Mouse (Mus musculus) kidney, postnatal 4 days (tissue): ENCODE data around the gene Spata2l.
"Not testable (repeated sequence)": the region's sequence is repeated elsewhere in the genome, so short reads cannot be mapped to it uniquely, and the experiment has no call there.

Experiments
- DNase-seq, 2 experiments: peaks; one replicate each; pipeline ENCODE4 v3.0.0; 2021; ENCODE audit warnings: mixed read lengths in 2 of 2

Spata2l gene

DNA sequence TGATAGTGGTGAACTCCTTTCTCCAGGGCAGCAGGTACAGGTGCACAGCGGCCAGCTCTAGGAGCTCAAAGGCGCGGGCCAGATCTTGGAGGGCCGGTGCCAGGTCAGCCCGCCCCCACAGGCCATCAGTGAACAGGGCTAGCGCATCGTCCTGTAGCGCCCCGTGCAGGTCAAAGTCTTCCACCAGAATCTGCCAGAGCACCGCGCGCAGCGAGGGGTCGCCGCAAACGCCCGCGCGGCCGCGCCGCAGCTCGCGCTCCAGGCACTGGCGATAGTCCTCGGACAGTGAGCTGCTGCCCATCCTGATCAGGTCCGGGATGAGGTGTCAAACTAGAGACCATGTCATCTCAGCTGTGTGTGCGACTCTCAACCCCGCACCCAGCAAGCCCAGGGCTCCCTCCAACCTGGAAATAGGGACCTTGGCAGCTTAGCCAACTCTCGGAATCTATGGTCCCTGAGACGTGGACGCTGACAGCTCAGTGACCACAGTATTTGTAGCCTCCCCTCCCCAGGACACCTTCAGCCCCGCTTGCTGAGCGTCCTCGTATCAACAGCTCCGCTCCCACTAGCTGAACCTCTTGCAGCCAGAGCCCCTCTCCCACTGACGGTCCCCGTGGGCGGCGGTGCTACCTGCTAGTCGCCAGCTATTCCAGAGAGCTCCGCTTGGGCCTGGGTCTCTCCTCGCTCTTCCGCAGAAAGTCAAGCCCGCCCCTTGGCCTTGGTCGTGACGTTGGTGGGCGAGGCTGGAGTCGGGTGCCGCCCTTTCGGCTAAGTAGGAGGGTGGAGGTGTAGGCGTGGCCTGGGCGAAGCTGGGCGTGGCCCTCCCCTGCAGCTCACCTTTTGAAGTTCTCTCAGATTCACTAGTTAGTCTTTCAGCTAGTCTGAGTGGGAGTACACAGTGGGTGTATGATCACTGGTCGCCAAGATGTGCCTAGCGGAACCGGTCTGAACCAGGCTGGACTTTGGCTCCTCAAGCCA is at the start of gene Spata2l:
Spata2l (minus strand) TSS at position 714 of the 978 bp plus-strand sequence.
- peak; percentile 92 to 94 for DNase-seq

DNA sequence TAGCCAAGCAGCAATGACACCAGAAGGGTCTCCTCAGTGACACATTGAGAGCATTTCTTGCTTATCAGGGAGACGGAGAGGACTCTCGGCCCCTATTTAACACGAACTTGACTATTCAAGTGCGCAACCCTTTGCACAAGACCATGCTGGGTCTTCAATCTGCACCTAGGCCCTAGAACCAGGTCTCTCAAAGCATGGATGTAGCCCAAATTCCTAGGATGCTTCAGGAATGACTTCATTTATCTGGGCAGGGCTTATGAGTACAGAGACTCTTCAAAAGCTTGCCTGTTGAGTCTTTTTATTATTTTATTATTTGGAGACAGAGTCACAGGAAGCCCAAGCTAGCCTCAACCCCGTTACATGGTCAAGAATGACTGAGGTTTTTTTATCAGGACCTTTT is 48.5 kb upstream of the Spata2l start:
- DNase-seq, result no peak

DNA sequence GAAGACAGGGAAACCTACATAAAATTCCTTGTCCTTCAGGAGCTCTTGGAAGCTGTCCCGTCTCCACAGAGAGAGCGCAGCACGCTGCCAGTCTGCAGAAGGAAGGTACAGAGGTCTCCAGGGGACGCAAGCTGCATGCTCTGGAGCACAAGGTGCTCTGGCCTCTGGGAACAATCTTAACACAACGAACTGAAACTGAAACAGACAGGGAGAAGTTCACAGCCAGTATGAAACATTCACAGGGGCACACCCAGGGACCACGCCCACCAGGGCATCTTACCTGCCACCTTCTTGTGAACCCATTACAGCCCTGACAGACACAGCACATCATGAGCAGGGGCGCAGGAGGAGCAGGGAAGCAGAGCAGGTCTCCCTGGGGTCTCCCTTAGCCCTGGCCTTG is 48.0 kb upstream of the Spata2l start:
- no peak for DNase-seq

DNA sequence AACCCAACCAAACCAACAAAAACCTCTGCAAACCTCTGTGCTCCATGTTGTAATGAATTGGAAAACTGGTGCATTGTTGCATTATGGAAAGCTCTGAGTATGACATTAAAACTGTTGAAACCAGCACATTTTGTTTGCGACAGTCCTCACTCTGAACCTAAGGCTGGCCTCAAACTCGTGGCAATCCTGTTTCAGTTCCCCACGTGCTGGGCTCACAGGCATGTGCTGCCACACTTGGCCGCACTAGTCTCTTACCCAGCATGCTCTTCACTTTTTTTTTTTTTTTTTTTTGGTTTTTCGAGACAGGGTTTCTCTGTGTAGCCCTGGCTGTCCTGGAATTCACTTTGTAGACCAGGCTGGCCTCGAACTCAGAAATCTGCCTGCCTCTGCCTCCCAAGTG is 47.0 kb upstream of the Spata2l start:
- not testable (repeated sequence) for DNase-seq

DNA sequence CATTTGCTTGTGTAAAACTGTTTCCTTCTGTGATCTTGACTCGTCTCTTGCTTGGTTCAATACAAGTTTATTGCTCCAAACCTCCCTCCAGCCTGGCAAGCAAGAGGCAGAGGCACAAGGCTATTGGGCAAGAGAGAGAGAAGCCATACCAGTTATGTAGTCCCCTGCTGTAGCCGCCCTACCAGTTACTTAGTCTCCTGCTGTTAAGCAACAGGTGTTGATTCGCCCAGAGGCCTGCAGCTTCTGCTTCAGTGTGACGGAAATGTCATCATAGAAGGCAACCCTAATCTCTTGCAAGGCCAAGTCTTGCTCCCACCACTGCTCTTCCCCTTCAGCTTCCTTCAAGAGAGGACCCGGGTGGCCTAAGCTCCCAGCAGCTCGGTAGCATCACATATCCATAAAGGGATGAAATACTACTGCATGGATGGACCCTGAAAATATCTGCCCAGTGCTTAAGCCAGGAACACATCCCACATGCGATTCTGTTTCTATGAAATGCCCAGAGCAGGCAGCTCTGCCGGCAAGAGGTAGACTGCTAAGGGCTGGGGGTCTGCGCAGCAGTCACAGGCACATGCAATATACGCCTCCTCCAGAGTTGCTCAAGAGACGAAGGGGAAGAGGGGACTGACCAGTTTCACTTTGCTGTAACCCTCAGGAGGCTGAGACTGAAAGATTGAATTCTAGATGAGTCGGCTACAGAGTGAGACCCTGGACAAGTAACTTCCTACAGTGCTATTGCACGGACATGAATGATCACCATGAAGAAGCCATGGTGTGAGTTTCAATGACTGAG is 44.5 kb upstream of the Spata2l start:
- DNase-seq, result no peak

DNA sequence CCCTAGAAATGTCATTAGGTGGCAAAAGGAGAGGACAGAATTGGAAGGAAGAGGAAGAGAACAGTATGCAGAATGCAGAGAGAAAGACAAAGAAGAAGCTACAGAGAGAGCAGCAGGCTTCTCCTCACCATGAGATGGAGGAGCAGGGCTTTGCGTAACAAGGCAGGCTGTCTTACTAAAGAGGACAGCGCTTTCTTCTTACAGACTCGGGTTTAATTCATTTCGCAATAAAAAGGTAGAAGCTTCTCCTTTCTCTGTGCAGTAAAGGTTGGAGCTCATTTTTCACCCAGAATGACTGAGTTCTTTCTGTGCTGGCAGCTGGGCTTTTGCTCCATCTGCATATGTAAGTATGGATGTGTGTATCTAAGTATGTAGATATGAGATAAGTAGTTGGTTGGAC is 43.8 kb upstream of the Spata2l start:
- DNase-seq, result no peak

DNA sequence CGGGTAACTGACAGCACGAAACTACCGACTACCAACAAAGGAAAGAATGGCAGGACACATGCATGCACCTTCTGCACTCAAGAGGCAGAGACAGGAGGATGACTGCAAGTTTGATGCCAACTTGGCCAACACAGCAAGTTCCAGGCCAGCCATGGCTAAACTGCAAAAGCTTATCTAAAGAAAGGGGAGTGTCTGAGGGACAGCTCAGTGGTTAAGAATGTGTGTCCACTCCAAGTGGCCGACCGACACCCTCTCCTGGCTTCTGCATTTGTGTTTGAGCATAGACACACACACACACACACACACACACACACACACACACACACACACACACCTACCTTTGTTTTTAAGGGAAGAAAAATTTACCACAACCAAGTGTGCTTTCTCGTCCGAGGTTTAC is 42.4 kb upstream of the Spata2l start:
- no peak for DNase-seq

DNA sequence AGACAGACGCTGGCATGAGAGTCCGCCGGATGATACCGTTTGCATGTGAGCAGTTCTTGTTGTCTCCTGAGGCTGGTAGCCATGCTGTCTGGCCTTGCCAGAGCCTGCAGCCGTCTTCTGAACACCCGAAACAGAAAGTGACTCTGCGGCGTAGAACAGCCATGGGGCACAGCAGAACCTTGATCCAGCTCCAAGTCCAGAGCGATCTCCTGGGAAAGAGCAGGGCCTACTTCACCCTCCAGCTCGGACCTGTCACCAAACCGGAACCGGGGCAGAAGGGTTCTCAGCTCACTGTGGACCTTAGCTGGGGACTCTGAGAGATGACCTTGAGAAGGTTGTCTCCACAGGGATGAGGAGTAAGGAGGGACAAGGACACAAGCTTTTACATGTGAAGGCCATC is 39.1 kb upstream of the Spata2l start:
- no peak for DNase-seq

DNA sequence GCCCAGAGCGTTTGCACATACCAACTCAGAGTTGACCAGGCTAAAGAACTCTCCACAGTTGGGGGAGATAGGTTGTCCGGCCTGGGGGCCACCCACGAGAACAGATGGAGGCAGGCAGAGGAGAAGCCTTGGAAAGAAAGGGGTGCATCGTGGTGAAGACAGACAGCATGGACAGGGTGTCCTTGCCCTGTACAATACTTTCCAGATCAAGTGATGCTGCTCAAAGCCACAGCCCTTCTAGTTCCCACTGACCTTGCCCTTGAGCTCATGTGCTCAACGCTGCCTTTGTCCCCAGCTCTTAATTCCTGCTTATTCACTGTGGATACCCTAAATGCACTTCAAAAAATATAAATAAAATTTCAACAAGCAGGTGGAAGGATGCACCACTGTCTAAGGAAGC is 38.4 kb upstream of the Spata2l start:
- DNase-seq, result no peak

DNA sequence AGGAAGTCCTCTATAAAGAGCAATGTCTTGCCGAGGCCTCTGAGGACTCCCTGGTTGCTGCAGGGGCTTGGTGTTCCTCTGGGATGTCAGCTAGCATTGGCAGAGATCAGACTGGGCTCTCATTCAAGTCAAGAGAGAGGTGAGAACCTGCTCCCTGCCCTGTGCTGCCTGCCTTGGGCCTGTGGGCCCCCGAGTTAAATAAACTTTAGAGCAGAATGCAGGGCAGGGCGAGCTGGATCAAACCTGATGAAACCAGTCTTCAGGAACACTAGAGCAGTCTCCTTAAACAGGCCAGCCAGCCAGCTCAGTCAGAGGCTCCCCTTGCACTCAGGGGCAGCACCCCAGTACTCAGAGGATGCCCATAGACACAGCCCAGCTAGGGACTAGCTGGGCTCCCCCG is 35.9 kb upstream of the Spata2l start:
- DNase-seq, result peak; percentile 27 to 45

DNA sequence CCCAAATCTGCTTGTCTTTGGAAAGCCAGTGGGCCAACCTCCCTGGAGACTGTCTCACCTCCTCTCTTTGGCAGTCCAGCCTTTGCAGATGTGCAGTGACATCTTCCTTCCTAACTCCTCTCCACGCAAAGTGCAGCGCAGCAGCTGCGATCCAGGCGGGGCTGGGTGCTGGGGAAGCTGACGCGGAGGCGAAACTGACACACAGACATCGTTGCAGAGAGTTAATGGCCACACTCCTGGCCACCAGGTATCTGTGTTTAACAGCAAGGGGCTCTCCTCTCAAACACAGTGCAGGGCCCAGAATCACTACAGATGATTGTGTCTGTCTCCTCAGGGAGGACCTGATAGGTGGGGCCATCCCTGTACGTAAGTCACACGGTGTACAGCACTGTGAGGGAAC is 35.1 kb upstream of the Spata2l start:
- no peak for DNase-seq

DNA sequence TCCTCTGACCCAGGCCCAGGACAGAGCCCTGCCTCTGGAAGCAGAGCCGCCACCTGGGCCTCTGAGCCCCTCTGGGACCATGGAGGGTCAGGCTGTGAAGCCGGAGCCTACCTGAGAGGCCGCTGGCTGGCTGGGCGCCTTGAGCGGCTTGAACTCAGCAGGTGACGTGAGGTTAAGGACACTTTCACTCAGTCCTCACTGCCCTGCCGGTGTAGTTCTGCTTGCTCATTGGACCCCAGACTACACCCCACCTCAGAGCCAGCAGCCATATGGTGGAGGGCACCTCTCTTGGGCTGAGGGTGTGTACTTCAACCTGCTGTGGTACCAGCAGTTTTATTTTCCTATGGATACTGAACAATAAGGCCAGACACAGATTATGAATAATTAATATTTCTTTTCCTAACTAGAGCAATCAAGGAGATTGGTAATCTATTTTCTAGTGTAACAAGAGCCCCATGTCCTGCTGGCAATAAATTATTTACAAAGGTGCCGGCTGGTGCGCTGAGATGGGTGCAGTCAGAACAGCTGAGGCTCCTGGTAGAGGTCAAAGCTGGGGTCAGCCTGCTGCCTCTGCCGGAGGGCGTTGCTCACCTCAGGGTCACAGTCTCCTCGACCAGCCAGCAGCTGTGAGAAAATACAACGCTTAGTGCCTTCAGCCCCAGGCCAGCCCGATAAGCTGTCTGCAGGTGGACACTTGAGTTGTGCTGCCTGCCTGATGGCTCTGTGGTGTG is 32.1 kb upstream of the Spata2l start:
- peak; percentile 24 to 46 for DNase-seq

DNA sequence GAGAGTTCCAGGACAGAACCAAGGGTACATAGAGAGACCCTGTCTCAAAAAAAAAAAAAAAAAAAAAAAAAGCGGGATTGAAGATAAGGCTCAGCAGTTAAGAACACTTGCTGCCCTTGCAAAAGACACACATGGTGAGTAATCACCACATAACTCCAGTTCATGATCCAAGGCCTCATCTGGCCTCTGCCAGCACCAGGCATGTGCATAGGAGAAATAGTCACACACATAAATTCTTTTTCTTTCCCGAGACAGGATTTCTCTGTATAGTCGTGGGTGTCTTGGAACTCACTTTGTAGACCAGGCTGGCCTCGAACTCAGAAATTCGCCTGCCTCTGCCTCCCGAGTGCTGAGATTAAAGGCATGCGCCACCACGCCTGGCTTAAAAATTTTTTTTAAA is 21.6 kb upstream of the Spata2l start:
- not testable (repeated sequence) for DNase-seq

DNA sequence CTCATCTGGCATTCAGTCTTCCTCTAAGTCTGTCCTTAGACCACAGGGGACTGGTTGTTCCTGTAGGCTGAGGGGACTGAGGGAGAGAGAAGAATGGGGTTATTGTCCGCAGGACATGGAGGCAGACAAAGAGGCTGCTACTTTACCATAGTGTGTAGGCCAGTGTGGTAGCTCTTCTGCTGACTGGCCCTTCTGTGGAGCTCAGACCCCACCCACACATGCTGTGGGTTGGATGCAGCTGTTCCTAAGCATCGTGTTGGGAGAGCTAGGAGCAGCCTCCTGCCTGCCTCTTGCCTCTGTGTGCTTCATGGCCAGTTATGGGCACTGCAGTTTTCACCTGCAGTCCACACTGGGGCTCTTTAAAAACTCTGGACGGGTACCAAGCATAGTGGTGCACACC is 21.1 kb upstream of the Spata2l start:
- no peak for DNase-seq

DNA sequence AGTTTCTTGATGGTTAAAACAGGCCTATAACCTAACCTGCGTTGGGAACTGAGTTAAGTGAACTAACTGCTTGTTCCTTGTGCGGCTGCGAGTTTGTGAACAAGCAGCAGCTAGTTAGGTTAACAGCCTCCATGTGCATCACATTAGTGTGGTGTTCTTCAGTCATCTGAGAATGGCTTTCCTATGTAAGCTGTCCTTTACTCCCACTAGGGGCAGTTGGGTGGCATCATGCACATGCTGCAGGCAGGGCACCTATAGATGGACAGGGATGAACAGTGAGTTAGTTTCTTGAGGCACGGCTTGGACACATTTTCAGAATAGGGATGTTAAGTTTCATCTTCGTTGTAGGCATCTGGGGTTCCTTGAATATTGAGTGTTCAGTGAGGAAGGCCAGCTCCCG is 19.1 kb upstream of the Spata2l start:
- DNase-seq, result no peak

DNA sequence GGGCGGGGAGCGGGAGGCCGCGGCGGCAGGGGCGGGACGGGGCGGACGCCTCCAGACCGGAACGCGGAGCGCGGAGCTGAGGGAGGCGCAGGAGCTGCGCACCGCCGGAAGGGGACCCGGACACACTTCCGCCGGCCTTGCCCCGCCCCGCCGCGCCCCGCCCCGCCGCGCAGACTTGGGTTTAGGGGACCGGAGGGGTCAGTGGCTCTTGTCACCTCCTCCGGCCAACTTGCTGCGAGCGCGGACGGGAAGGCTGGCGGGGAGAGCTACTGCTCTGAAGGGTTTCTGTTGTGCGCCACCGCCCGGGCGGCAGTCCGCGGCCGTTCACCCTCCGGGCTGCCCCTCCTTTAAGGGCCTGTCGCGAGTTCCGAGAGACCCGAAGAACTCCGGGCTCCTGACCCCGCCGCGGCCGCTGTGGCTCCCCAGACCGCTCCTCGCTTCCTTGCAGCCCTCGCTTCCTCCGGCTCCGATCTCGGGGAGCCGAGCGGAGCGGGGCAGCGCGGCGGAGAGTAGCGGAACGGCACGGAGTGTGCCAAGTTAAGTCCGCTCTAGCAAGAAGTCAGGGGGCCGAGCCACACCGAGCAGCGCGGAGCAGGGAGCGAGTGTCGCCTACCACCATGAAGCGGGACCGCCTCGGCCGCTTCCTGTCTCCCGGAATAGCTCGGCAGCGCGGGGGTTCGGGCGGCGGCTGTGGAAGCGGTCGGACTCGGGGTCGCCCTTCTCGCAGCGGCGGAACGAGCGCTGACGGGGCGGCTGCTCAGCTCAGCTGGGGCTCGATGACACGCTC is 18.3 kb upstream of the Spata2l start, which contains the start of the genes Zfp276 and Vps9d1:
Zfp276 (plus strand) TSS at position 97 of the 787 bp plus-strand sequence.
Vps9d1 (minus strand) TSS at position 250 of the 787 bp plus-strand sequence.
- DNase-seq, result peak; percentile 90 to 94

DNA sequence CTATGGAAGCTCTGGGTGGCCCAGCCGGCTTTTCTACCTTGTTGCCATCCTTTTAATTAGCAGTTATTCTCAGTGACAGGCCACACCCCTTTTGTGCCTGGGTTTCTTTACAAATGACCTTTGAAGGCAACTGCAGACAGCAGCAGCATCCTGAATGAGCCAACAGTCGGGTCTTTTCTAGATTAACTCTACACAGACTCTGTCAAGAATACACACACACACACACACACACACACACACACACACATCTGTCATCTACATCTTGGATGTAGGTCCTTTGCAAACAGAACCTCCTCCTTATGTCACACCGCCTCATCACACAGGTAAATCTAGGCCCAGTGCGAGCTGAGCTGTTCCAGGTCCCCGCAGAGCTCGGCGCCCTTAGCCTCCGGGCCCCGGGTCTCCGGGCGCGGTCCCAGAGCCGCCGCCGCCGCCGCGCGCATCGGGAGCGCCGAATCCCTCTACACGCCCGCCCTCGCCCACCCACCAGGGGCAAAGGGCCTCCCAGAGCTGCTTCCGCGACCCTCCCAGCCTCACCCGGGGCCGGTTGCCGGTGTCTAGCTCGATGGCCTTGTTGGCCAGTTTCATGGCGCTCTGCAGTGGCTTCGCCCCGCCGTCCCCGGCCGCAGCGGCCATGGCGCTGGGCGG is 17.5 kb upstream of the Spata2l start:
- DNase-seq, result no peak

DNA sequence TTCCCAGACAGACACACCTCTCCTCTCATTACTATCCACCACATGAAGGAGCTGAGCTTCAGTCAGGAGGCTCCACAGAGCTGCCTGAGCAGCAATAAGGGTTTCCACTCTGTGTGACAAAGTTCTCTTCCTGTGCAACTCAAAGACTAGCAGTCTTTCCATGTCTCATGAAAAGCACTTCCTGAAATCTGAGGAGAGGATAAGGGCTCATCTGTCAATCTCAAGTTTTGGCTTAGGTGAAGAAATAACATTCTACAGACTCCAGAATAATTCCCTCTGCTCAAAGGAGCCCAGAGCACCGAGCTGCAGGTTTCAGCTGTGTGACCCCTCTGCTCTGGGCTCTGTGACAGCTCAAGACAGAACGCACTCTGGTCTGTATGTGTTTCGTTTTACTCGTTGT is 16.9 kb upstream of the Spata2l start:
- DNase-seq, result no peak

DNA sequence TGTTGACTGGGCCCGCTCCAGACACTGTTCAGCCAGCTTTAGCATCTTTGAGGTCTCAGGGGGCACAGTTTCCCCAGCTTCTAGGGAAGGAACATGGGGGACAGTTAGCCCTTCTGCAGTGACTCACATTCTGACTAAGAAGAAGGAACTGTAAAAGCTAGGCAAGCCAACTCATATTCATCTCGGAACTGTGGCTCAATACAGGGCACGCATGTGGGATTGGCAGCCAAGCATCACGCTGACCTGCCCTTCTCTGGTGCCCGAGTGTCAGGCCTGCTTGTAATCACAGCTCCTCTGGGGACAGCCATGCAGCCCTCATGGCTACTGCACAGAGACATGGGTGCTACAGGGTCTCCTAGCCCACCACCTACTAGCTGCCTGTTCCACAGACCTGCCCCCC is 14.9 kb upstream of the Spata2l start:
- DNase-seq, result no peak

DNA sequence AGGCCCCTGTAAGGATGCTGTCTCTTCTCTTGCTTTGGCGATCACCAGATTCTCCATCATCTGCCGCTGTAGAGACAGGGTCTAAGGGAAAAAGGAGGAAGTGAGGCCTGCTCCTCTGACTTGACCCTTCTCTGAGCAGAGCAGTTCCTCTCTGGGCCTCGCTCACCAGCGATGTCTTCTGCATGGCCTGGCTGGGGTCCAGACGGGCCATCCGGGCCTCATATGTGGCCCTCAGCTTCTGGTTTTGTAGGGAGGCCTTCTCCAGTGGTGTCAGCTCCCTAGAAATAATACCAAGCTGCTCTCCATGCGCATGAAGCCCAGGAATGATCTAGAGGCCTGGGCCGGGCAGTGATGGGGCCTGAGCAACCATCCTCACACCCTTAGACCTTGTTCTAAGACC is 12.6 kb upstream of the Spata2l start:
- DNase-seq, result no peak

DNA sequence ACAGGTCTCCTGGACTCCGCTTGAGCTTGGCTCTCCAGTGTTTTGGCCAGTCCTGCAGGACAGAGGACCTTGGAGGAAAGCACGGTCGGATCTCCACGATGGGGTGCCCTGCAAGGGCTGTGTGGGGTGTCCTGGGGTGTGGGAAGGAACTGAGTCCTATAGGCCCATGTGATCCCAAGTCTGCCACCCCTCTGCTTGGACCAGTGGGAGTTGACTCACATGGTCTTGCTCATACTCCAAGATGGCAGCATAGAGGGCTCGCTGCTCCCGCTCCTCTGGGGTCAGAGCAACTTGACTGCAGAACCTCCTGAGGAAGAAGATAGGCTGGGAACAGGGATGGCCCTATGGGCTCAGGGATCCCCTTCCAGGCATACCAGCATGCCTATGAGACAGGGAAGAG is 11.7 kb upstream of the Spata2l start:
- no peak for DNase-seq

DNA sequence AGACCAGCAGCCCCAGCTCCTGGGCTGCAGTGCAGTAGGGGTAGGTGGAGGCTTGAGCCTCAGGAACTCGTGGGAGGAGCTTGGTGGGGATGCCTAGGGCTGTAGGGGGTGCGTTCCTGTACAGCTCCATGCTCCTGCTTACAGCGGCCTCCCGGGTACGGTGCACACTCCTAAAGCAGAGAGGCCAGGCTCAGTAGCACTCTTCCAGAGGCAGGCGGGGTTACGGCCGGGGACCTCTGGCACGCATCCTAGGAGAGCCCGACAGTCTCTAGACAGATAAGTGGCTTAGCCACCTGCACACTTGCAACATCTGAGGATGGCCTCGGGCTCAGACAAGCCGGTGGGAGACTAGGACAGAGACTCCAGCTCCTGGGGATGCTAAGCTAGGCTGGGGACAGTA is 9.5 kb upstream of the Spata2l start:
- no peak for DNase-seq
